Mouse (Mus musculus): ENCODE measurements at regions not wholly inside any gene's neighbourhood (a gene's known extent, or its start where the extent isn't known, plus 50 kb on each side); places are given as distances from the start of the nearest gene placed in this dataset.

- DNase-seq, result no peak
Observed at GRCm38 (mm10) chr15:37166744-37167143, 159.2 kb upstream of the Zfp706 start.

GRCm38 (mm10) chr15:37165887-37166507 is 158.4 kb upstream of the Zfp706 start:
- no peak for DNase-seq

- no peak for DNase-seq
Observed at GRCm38 (mm10) chr15:37165216-37165615, 157.6 kb upstream of the Zfp706 start.

GRCm38 (mm10) chr15:37164191-37165135 is 156.9 kb upstream of the Zfp706 start:
- DNase-seq, result peak; percentile 8

GRCm38 (mm10) chr15:37159956-37160355 is 152.4 kb upstream of the Zfp706 start:
- no peak for DNase-seq

- DNase-seq, result peak; percentile 13
Observed at GRCm38 (mm10) chr15:37159349-37159748, 151.8 kb upstream of the Zfp706 start.

GRCm38 (mm10) chr15:37157386-37157785 is 149.8 kb upstream of the Zfp706 start:
- no peak for DNase-seq

GRCm38 (mm10) chr15:37154934-37155333 is 147.4 kb upstream of the Zfp706 start:
- DNase-seq, result no peak

- DNase-seq, result no peak
Observed at GRCm38 (mm10) chr15:37153177-37153576, 145.6 kb upstream of the Zfp706 start.

GRCm38 (mm10) chr15:37135590-37136164 is 128.1 kb upstream of the Zfp706 start:
- DNase-seq, result peak; percentile 48

GRCm38 (mm10) chr15:37134913-37135589 is 127.5 kb upstream of the Zfp706 start:
- DNase-seq, result no peak

GRCm38 (mm10) chr15:37134386-37134785 is 126.8 kb upstream of the Zfp706 start:
- DNase-seq, result no peak

GRCm38 (mm10) chr15:37133916-37134315 is 126.3 kb upstream of the Zfp706 start:
- no peak for DNase-seq

GRCm38 (mm10) chr15:37127681-37128080 is 120.1 kb upstream of the Zfp706 start:
- DNase-seq, result no peak

- no peak for DNase-seq
Observed at GRCm38 (mm10) chr15:37127170-37127569, 119.6 kb upstream of the Zfp706 start.

- no peak for DNase-seq
Observed at GRCm38 (mm10) chr15:37125823-37126222, 118.2 kb upstream of the Zfp706 start.

GRCm38 (mm10) chr15:37124951-37125350 is 117.4 kb upstream of the Zfp706 start:
- DNase-seq, result no peak

GRCm38 (mm10) chr15:37124299-37124698 is 116.7 kb upstream of the Zfp706 start:
- no peak for DNase-seq

GRCm38 (mm10) chr15:37120381-37120780 is 112.8 kb upstream of the Zfp706 start:
- peak; percentile 85 for DNase-seq

GRCm38 (mm10) chr15:37114119-37114518 is 106.5 kb upstream of the Zfp706 start:
- peak; percentile 80 for DNase-seq

- DNase-seq, result no peak
Observed at GRCm38 (mm10) chr15:37110462-37110861, 102.9 kb upstream of the Zfp706 start.

- DNase-seq, result no peak
Observed at GRCm38 (mm10) chr15:37102035-37102555, 94.5 kb upstream of the Zfp706 start.
